Mouse (Mus musculus) stomach, adult 2 months (tissue): ENCODE measurements around the gene Slc25a15. TPM values are rescaled to one million over a fixed set of nuclear protein-coding genes. Genes with fewer than 3 reads are reported as not detected.

Experiments used
- polyA plus RNA-seq: library from polyadenylated mRNA; depleted of rRNA; stranded (reverse); fragments of >200 nt; gene quantifications from 2 replicates; pipeline ENCODE4 v1.2.3, GENCODE M21; 2012; rRNA removed

Slc25a15 gene
- polyA plus RNA-seq: 1.8 and 2.5 TPM in 2 replicates

GRCm38 (mm10) chr8:22398142-22398951 is at the start of gene Slc25a15:
Gene Slc25a15, minus strand, starts transcription at chr8:22398597.

GRCm38 (mm10) chr8:22411282-22411702 is 12.9 kb upstream of the Slc25a15 start, which contains the start of gene Mrps31:
Gene Mrps31, plus strand, starts transcription at chr8:22411361.

Other genes starting within 250 kb of the Slc25a15 start
- 0.09 and 0.40 TPM in 2 replicates for gene Nek3, start 232.2 kb downstream of the Slc25a15 start, polyA plus RNA-seq
- 0.77 and 0.80 TPM in 2 replicates for gene Ckap2, start 212.8 kb downstream of the Slc25a15 start, polyA plus RNA-seq
- gene Vps36, start 205.8 kb downstream of the Slc25a15 start, polyA plus RNA-seq: 3.4 and 4.0 TPM in 2 replicates
- gene Thsd1, start 171.3 kb downstream of the Slc25a15 start, polyA plus RNA-seq: 1.0 and 1.5 TPM in 2 replicates
- gene Tpte, start 115.2 kb downstream of the Slc25a15 start, polyA plus RNA-seq: not detected in 2 replicates
- 0.54 and 1.2 TPM in 2 replicates for gene Mrps31, start 12.8 kb upstream of the Slc25a15 start, polyA plus RNA-seq